Mouse (Mus musculus) layer of hippocampus, adult 8-10 months (tissue): ENCODE measurements around the gene Hdgfl2. TPM values are rescaled to one million over a fixed set of nuclear protein-coding genes. Genes with fewer than 3 reads are reported as not detected.
"Not testable (repeated sequence)": the region's sequence is repeated elsewhere in the genome, so short reads cannot be mapped to it uniquely, and the experiment has no call there.

Experiments
- DNase-seq, 2 experiments: peaks; one replicate each; pipeline ENCODE4 v3.0.0; 2022; ENCODE audit warnings: low spot score in 2 of 2
- total RNA-seq, 4 experiments: library from RNA; stranded (reverse); gene quantifications; 2 replicates each; pipeline ENCODE4 v1.2.4; 2022

The Hdgfl2 gene
- total RNA-seq, 4 experiments from 2014 or later = 112 to 127 (median 115) TPM

GRCm38 (mm10) chr17:56103465-56104285 is 24.2 kb downstream of the Hdgfl2 start:
- DNase-seq = no peak

DNA sequence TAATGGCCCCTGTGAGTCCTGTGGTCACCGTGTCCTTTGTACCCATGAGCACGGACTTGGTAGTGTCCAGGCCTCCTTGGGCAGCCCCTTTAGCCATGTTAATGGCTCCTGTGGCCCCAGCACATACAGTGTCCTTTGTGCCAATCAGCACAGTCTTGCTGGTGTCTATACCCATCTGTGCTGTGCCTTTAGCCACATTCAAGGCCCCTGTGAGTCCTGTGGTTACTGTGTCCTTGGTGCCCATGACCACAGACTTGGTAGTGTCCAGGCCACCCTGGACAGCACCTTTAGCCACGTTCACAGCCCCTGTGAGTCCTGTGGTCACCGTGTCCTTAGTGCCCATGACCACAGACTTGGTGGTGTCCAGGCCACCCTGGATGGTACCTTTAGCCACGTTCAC is 25.4 kb downstream of the Hdgfl2 start:
- DNase-seq = not testable (repeated sequence)

- not testable (repeated sequence) for DNase-seq
Measured at GRCm38 (mm10) chr17:56106436-56106835, 27.0 kb downstream of the Hdgfl2 start.

- no peak for DNase-seq
Measured at GRCm38 (mm10) chr17:56106981-56107380, 27.5 kb downstream of the Hdgfl2 start.

- DNase-seq = no peak
Measured at GRCm38 (mm10) chr17:56107736-56108135, 28.3 kb downstream of the Hdgfl2 start.

DNA sequence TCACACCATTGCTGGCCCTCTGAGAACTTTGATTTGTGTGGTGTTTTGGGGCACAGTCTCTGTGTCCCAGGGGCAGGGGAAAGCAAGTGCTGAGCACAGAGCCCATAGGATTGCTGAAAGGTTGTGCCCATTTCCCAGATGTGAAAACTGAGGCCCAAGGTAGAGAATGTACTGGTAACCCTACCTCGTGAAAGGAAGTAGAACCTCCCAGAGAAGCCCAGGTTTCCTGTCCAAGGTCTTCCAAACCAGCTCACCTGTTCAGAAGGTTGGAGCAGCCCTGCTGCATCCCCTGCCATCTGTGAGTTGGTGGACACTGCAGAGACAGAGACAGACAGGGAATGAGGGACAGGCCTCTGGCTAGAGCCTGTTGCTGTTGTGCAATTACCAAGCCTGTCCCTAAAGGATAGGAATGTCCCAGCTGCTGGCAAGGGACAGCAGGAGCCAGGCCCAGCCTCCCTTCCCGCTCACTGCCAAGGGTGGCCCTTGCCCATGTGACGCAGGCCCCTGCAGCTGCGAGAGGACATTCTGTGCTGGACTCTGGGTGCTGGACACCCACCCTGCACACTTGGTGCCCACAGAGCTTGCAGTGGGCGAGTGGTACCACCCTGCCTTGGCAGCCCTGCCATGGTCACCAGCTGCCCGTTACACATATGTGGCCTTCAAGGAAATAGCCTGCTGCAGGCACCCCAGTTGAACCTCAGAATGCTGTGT is 29.1 kb downstream of the Hdgfl2 start:
- peak; percentile 61 to 78 for DNase-seq

DNA sequence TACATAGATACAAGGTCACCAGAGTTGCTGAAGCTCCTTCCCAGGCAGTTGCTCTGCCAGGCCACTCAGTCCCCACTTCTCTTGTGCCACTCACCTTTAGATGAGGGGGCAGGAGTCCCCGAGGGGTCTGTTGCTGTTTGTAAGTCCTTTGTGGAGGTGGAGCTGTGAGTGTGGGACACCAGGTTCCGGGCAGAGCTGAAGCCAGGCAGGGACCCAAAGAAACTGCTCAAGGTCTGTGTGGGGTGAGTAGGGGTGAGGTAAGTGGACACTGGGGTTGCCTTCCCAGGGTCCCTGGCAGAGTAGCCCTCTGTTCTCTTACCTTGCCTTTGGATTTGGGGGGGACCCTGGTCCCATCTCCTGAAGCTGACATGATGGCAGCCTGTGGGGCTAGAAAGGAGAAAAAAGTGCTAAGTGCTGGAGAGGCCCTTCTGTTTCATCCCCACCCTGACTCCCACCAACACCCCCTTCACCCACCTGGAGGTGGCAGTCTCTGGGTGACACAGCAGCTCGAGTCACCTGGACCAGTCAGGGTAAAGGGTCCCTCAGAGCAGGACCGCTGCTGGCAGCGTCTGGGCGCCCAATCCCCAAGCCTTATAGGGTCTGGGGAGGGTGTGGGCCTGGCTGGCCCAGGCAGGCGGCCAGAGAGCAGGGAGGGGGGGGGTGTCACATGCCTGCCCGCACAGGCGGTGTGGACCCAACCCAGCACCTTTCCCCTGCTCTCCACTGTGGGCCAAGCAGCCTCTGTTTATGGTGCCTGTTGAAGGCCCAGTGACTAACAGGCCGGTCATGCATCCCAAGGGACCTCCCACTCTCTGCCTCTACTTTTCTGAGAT is 30.0 kb downstream of the Hdgfl2 start, which contains the start of gene Plin4:
Plin4 (minus strand) TSS at position 585 of the 833 bp plus-strand sequence.
- no peak for DNase-seq

- DNase-seq = no peak
Measured at GRCm38 (mm10) chr17:56110571-56110970, 31.1 kb downstream of the Hdgfl2 start.

- DNase-seq = no peak
Measured at GRCm38 (mm10) chr17:56111021-56111420, 31.6 kb downstream of the Hdgfl2 start.

DNA sequence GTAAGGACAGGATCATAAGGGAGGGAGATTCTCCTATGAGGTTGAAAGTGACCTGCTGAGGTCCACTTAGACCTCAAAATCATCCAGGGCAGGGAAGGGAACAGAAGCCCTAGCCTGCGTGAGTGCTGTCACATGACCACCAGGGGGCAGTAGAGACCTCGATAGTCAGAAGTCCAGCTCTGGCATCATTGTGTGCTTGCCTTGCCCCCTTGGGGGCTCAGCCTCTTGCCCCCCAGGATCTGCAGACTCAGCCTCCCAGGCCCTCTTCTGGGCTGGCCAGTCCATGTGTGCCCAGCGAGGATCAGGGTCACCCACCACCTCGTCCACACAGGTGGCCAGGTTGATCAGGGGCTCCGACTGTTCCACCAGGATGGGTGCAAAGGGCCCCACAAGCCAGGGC is 32.4 kb downstream of the Hdgfl2 start:
- DNase-seq = peak in 1 of 2 experiments; percentile 59

DNA sequence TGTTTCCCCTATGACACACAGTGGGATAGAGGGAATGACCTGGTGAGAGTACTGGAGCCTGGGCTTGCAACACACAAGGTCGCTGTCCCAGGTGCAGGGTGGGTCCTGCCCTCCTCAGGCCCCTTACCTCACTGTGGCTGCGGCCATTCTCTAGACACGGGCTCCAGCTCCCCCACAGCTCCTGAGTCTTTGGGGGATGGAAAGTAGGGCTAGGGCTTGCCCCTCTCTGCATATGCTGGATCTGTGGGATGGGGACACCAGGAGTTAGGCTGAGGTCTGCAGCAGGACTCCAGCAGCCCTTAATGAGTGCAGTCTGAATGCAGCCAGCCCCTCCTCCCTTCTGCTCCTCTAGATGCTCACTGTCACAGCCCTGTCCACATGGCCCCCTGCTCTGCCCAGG is 33.3 kb downstream of the Hdgfl2 start:
- no peak for DNase-seq

DNA sequence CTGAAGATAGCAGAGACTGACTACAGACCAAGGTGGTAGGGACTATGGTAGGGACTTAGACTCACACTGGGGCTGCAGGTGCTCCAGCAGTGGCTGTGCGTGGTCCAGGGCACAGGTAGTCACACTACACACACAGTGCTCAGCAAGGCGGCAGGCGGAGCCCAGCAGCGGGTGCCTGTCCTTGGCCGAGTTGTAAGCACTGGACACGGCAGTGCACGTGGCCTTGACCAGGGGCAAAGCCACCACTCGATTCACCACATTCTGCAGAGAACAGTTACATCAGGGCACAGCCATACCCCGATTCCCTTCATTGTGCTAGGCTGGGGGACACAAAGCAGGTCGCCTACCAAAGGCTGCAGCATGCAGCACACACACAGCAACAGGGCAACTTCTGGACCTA is 36.8 kb downstream of the Hdgfl2 start:
- DNase-seq = no peak

DNA sequence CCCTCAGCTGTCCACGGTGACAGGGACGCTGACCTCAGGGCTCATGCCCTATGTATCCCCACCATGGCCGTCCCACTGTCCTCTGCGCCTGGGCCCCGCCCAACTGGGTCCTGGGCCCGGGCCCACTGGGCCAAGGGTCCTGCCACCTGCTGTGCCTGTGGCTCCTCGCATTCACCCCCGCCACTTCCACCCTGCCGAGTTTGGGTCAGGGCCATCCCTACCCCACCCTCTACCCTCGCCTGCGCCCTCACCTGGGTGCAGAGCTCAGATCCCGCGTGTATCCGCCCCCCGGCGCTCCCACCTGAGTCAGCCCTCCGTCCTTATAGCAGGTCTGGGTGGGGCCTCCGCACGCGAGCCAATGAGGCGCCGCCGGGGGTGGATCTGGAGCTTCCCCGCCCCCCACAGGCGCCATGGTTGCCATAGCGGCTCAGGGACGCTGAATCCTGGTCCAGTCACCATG is 37.8 kb downstream of the Hdgfl2 start, which contains the start of gene Plin5:
Plin5 (minus strand) TSS at position 346 of the 460 bp plus-strand sequence.
- DNase-seq = no peak

- no peak for DNase-seq
Measured at GRCm38 (mm10) chr17:56119431-56119830, 40.0 kb downstream of the Hdgfl2 start.

- DNase-seq = no peak
Measured at GRCm38 (mm10) chr17:56119981-56120880, 40.8 kb downstream of the Hdgfl2 start.

DNA sequence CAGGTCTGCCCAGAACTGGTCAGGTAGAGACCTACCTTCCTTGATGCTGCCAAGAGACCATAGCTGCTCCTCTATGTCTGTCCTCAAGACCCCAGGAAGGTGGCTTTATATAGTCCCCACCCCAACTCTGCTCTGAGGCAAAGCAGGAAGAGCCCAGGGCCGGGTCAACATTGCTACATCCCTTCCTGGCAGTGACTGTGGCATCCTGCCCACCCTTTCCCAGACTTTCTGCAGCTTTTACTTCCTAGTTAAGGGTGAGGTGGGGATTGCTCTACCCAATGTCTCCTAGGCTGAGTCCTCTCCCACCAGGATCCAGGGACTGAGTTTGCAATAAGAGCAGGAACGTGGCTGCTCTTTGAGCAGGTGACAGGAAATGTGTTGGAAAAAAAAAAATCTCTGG is 42.4 kb downstream of the Hdgfl2 start, which contains the start of gene Lrg1:
Lrg1 (minus strand) TSS at position 176 of the 400 bp plus-strand sequence.
- no peak for DNase-seq

DNA sequence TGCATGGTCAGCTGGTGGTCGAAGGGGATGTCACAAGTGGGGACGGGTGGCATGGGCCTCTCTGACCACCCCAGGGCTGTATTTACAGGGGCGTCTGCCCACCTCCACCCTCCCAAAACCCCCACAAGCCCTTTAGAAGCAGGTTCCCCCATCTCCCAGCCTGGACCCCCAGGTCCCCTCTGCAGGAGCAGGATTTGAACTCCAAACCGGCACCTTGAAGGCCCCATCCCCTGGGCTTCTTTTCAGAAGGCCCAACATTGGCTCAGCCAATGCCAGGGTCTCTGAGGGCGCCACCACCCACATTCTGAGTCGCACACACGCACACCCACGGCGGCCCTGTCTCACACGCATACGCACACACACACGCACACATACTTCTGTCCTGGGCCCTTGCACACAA is 43.7 kb downstream of the Hdgfl2 start:
- no peak for DNase-seq

- DNase-seq = no peak
Measured at GRCm38 (mm10) chr17:56123681-56124340, 44.4 kb downstream of the Hdgfl2 start.

DNA sequence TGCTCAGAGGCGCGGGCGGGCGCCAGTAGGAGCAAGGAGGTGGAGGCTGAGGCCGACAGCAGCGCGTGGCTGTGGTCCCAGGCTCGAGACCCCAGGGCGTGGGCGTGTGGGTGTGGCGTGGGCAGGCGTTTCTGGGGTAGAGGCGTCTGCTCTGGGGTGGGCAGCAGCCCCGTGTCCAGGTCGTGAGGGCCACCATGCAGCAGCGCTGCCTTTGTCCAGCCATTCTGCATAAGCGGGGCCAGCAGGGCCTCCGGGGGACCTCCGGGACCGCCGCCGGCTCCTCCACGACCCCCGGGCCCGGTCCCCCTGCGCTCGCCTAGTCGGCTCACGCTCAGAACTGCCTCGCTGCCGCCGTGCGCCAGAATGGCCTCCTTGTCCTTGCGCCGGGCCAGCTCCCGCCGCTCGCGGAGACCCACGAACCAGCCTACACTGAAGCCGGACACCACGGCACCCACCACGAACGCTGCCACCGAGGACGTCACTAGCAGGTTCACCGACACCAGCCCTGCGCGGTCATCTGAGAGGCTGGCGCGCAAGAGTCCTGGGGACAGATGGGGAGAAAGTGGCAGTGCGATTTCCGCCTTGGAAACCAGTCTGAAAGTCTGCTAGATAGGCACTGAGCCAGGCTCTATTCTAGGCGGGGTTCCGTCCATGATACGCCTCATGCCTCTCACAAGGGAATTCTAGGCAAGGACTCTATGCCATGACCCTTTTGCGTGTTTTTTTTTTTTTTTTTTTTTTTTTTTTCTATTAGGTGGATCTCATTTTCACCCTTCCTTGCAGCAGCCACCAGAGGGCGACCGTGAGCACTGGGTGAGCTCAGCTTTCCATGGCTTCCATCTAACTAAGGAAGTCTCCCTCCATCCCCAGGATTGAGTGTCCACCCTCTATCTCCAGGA is 45.2 kb downstream of the Hdgfl2 start:
- DNase-seq = peak in 1 of 2 experiments; percentile 35
